Mouse (Mus musculus) layer of hippocampus, postnatal 25 days (tissue): ENCODE measurements at regions not wholly inside any gene's neighbourhood (a gene's known extent, or its start where the extent isn't known, plus 50 kb on each side); places are given as distances from the start of the nearest gene placed in this dataset.

Experiments used
- DNase-seq, 2 experiments: peaks; one replicate each; pipeline ENCODE4 v3.0.0; 2022; ENCODE audit warnings: mixed read lengths in 2 of 2, low spot score in 1 of 2; ENCODE audit errors: extremely low spot score in 1 of 2

DNA sequence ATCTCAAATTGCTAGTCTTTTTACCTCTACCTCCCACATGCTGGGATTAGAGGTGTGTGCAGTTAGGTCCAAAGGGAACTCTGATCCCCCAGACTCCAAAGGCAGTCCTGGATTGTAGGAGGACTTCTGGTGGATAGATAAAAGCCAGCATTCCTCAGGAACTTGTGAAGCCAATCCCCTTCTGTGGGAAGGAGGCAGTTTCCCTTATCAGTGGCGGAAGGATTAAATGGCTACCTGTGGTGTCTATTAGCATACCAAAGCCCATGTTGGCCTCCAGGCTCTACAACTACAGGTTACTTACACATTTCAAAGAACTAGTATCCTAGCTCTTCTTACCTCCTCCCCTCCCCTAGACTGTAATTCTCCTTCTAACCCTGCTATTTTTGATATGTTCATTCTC is 78.6 kb upstream of the Chd6 start:
- no peak for DNase-seq

DNA sequence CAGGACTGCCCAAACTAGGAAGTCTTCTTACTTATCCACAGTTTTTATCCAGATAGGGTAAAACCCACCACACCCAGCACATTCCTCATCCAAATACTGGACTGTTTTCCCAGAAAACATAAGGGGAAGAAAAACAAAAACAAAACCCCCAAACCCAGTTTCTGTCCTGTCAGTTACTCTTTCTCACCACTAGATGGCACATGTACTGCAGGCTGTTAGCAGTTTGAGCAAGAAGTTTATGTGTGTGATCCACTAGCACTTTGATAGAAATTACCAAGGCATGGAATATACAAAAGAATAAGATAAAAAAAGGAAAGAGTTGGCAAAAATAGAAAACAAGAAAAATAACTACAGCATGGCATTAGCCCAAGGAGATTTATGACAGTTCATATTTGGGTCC is 76.2 kb upstream of the Chd6 start:
- no peak for DNase-seq

DNA sequence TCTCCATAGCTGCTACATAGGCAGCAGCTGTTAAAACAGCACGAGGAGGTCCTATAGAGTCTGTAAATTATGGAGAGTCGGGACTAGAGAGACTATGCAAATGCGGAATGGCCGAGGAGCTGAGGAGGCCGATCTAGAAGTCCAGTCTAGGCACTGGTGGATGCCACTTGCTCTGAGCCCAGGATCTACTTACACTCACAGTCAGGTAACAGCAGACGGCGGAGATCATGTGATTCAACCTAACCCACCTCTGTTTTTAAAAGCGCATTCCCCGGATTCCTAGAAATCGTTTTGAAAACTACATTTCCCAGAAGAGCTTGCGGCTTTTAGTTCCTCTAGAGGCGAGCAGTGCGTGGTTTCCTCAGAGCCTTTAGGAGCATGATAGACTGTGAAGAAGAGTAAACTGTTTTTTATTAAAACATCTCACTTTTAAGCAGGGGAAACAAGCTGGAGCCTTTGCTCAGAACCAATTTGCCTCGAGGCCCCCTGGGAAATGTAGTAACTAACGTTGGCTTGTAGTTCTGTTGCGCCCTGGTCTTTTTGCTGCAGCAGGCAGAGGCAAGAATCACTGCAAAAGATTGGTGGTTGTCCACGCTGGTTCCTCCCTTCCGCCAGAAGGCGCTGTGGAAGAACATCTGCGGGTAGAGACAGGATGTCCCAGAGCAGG is 68.6 kb upstream of the Chd6 start:
- DNase-seq: peak; percentile 57 to 66

DNA sequence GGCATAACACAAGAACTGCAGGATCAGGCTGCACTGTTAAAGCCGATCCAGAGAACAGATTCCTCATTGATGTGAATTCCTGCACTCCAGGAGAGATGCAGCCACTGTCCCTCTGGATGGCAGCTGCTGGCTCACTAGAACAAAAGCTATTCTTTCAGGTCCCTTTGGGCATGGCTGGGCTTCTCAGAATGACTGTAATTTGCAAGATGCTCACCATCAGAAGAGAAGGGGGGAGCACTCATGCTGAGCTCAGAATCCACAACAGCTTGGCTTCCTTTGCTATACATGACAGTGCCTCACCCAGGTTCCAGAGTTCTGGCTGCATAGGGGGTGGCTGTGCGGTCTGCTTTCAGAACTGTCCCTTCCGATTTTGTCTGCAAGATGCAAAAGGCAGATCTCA is 57.8 kb upstream of the Chd6 start:
- no peak for DNase-seq

DNA sequence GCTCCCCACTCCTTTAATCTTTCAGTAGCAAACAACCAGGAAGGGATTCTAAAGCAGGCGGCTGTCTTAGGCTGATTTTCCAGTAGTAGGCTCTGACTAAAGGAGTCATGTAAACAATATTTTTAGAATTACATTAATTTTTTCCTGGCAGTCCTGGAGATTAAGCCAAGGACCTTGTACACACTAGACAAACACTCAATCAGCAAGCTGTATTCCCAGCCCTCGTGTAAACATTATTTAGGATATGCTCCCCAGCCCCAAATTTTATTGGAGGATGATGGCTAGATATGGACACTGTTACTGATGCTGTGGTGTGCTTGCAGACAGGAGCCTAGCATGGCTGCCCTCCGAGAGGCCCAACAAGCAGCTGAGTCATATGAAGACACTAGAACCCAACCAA is 56.6 kb upstream of the Chd6 start:
- DNase-seq: no peak

DNA sequence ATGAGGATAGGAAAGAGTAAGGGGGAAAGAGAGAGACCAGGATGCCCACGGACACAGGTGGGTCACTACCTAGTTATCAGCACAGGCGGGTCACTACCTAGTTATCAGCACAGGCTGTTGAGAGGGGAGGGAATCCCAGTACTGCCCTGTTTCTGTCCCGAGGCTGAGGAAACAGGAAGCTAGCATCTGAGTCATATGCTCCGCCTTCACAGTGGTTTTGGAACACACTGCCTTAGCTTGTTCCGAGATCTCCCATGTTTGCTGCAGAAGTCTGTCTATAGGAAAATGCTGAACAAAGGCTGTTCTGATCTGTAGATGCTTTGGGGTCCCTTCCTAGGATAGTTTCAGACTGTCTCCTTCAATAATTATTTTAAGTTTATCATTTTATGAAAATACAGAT is 55.4 kb upstream of the Chd6 start:
- DNase-seq: no peak
